Mouse (Mus musculus): ENCODE results near the gene Kri1.
"Not testable (repeated sequence)": the region's sequence is repeated elsewhere in the genome, so short reads cannot be mapped to it uniquely, and the experiment has no call there.

The Kri1 gene

DNA sequence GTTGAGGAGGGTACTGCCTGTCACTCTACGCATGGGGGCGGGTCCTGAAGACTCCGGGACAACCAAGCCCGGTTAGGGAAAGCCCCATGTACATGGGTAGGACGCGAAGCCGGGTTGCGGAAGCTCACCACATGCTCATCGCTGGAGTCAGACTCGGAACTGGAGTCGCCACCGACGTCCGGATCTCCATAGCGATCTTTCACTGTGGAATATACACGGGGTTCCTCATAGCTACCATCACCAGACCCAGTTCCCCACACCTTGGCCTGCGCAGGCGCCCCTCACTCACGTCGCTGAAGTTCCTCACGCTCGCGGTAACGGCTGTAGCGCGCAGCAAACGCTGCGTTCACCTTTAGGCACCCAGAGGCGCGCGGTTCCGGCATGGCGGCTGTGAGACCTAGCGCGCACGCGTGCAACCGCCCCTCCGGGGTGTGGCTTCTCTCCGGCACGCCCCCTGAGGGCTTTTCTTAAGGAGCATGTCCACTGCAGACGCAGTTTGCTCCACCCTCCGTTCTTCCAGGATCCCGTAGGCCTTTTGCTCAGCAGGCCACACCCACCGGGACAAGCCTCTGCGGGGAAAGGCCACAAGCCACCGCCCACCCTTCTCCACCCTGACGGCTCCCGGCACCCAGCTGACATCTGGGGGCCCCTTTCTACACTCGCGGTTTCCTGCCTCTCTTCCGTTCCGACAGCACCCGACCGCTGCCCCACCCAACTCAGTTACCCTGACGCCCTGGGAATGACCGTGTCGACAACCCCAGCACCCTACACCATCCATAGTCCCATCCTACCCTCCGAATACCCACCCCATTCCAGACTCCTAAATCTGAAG is at the start of gene Kri1:
Gene Kri1 (minus strand): TSS at position 399 of the 832 bp plus-strand sequence.
- peak; percentile 99 for DNase-seq (ENCODE audit: extremely low read depth, insufficient read length, low spot score)

DNA sequence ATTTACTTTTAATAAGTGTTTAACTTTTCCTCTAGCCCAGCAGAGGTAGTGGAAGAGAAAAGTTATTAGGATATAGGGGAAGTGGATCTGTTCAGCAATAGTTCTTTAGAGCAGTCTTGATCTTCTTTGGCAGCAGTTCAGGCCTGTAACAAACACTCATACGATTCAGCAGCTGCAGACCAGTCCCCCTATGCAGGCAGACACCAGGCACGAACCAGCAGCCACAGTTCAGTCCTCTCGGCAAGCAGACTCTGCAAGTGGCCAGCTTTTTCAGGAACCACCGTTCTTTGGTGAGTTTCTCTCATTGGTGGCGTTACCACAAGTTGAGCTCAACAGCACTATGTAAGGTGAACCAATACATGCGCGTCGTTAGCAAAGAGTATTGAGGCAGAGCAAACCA is 48.7 kb upstream of the Kri1 start:
- no peak for DNase-seq (ENCODE audit: extremely low read depth, insufficient read length, low spot score)

DNA sequence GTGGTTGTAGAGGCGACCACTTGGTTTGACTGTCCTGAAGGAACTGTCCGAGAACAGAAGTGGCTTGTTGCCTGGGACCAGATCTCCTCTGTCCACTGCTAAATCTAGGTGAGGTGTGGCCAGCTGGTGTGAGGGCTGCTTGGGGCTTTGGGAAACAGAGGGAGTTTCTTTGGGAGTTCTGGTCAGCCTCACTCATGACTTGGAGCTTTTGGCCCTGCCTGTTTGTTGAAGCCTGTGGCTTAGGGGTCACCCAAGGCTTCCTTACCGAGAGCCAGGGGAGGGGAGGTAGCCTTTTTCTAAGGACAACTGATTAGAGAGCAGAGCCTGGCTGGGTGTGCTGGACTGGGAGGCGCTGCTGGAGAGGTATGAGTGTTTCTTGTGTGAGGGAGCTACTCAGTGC is 47.6 kb upstream of the Kri1 start:
- no peak for DNase-seq (ENCODE audit: extremely low read depth, insufficient read length, low spot score)

DNA sequence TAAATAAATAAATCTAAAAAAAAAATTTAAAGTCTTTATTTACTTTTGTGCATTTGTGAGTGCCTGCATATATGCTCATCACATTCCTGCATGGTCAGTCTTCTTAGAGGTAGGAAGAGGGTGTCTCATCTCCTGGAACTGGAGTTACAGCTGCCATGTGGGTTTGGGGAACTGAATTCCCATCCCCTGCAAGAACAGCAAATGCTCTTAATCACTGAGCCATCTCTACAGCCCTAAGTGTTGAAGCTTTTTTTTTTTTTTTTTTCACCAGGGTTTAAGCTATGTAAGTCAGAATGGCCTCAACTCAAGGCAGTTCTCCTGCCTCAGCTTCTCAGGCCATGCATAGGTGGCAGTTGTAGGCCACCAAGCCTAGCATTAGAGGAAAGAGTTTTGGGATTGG is 47.0 kb upstream of the Kri1 start:
- DNase-seq (ENCODE audit: extremely low read depth, insufficient read length, low spot score) = no peak

DNA sequence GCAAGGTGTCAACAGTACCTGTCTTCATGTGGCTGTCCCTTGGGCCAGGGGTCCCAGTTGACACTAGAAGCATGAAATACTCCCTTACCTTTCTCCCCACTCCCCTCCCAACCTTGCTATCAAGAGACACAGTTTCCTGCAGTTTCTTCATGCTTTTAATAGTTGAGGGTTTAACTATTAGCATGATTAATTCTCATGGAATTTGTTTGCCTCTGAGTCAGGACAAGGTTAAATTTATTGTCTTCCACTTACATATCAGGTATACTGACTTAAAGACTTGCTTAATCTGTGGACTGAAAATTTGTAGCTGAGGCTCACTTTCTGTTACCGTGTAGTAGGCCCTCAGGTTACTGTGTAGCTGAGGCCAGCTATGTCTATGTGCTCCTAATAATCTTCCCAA is 45.8 kb upstream of the Kri1 start:
- DNase-seq (ENCODE audit: extremely low read depth, insufficient read length, low spot score) = peak; percentile 59

DNA sequence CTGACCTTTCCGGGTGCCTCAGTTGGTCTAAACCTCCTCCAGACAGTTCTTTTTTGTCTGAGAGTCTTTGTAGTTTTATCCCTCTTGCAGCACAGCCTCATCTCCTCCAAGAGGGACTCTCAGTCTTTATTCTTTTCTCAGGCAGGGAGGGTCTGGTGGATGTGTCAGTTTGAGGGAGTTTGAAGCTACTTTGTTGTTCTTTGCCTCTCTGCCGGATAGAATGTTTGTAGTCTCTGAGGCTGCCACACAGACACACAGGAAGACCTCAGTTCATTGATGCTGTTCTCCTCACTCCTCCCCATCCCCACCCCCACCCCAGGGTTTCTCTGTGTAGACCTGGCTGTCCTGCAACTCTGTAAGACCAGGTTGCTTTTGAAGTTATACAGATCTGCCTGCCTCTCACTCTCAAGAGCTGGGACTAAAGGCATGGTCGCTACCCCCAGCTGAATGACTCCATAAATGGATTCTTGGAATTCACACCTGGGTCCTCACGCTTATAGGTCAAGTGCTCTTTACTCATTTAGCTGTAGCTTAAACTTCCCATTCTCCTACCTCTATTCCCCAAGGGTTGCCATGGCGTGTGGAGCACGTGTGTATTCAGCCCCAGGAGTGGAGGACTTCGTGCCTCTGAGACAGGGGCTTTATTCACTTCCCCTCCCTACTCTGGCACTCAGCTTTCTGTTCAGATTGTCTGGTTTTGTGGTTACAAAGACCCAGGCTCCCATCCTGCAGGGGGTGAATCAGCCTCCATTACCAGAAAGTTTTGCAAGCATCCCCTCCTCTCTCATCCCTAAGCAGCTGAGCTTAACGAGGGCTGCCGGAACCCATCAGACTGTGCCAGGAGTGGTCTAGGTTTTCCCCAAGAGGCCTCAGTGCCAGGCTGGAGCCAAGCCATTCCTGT is 44.6 kb upstream of the Kri1 start:
- DNase-seq (ENCODE audit: extremely low read depth, insufficient read length, low spot score) = peak; percentile 69

DNA sequence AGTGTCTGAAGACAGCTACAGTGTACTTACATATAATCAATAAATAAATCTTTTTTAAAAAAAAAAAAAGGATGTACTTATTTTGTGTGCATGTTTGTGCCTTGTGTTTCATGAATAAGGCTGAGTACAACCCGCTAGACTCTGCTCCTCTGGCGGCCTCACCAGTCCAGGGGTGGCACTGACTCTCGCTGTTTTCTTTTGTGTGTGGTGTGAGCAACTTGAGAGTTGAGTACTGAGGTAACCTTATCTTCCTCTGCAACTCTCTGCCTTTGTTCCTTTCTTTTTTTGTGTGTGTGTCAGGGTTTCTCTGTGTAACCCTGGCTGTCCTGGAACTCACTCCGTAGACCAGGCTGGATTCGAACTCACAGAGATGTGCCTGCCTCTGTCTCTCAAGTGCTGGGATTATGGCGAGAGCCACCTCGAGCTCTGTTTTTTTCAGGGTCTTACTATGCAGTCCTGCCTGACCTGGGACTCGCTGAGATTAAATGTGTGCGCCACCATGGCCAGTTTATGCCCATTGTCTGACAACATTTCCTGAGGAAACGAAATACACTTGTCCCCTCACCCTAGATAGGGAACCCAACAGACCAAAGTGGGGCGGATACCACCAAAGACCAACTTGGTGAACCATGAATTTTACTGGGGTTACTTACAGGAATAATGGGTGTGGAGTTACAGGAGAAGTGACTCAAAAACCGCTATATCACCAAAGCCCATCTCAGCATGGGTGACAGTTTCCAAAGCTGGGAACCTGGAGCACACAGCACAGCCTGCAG is 43.8 kb upstream of the Kri1 start:
- DNase-seq (ENCODE audit: extremely low read depth, insufficient read length, low spot score) = no peak

DNA sequence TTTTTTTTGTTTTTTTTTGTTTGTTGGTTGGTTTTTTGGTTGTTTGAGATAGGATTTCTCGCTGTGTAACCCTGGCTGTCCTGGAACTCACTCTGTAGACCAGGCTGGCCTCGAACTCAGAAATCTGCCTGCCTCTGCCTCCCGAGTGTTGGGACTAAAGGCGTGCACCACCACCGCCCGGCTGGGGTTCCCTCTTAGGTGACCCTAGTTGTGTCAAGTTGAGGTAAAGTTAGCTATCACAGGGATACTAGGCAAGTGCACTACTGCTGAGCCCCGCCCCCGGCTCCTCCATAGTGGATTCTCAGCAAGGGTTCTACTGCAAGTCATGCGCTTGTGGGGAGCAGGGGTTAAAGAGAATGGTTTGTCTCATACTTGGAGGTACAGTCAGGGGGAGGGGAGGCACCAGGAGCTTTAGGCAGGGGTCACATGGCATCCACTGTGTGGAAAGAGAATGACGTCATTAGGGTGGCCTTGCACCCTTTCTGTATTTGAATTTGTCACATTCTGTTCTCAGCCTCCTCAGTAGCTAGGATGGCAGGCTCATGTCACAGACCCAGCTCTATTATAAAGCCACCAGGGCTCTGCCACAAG is 42.0 kb upstream of the Kri1 start:
- no peak for DNase-seq (ENCODE audit: extremely low read depth, insufficient read length, low spot score)

DNA sequence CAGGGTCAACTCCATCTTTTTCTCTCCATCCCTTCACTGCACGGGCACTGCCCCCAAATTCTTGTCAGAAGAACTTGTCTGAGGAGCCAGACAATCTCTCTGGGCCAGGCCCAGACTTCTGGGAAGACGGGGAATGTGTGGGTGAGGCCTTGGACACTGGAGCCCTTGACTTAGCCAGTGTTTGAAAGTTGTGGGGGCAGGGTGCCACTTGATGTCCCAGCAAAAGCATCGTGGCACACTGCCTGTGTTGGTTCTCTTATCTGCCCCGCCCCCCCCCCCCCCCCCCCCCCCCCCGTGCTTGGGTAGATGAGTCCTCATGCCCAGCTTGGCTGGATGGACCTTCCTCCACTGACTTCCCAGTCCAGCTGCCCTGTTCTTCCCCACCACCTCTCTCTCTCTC is 41.3 kb upstream of the Kri1 start:
- no peak for DNase-seq (ENCODE audit: extremely low read depth, insufficient read length, low spot score)

DNA sequence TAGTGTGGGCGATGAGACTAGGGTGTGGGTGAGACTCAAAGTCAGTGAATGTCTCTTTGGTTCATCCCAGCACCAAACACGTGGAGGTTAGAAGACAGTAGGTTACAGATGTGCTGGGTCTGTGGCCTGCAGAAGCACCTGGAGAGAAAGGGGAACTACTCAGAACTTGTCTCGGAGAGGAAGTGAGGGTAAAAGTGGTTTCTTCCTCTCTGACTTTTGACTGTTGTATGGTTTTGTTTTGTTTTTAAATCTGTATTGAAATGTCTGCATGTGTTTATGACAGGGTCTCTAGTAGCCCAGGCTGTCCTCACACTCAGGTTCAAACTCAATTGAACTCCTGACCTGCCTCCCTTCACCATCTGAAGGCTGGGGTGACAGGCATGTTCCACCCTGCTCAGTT is 40.3 kb upstream of the Kri1 start:
- no peak for DNase-seq (ENCODE audit: extremely low read depth, insufficient read length, low spot score)

DNA sequence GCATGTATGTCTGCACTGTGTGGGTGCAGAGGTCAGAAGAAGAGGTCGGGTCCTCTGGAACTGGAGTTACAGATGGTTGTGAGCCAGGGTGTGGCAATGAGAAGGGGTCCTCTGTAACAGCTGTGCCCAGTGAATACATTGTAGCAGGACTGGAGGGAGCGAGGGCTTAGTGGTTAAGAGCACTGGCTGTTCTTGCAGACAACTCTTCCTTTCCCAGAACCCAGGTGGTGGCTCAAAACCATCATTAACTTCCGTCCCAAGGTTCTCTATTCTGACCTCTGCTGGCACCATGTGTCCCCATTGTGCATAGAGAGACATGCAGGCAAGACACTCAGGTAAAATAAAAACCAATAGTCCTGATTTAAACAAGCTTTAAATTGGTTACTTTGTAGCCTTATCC is 39.8 kb upstream of the Kri1 start:
- no peak for DNase-seq (ENCODE audit: extremely low read depth, insufficient read length, low spot score)

DNA sequence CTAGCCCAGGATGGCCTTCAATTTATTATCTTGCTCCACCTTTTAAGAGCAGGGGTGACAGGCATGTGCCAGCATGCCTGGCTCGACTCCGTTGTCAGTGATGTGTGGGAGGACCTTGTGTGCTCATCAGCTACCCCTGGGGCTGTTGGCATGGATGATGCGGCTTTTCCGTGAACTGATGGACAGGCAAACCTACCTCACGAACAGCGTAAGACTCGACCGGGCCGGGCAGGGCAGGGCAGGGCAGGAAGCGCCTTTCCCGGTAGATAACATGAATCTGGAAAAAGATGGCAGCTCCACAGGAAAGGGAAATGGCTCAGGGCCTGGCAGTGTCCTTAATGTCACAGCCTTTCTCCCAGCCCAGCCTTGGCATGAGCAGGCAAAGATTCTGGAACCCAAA is 36.5 kb upstream of the Kri1 start:
- no peak for DNase-seq (ENCODE audit: extremely low read depth, insufficient read length, low spot score)

DNA sequence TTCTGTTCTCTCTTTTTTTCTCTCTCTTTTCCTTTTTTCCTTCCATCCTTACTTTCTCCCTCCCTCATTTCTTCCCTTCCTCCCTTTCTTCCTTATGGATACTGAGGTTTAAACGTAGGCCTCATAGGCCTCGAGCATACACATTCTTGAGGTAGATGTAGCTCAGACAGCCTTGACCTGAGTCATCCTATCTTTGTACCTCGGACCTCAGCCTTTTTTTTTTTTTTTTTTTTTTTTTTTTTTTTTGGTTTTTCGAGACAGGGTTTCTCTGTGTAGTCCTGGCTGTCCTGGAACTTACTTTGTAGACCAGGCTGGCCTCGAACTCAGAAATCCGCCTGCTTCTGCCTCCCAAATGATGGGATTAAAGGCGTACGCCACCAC is 35.1 kb upstream of the Kri1 start:
- DNase-seq (ENCODE audit: extremely low read depth, insufficient read length, low spot score) = not testable (repeated sequence)

DNA sequence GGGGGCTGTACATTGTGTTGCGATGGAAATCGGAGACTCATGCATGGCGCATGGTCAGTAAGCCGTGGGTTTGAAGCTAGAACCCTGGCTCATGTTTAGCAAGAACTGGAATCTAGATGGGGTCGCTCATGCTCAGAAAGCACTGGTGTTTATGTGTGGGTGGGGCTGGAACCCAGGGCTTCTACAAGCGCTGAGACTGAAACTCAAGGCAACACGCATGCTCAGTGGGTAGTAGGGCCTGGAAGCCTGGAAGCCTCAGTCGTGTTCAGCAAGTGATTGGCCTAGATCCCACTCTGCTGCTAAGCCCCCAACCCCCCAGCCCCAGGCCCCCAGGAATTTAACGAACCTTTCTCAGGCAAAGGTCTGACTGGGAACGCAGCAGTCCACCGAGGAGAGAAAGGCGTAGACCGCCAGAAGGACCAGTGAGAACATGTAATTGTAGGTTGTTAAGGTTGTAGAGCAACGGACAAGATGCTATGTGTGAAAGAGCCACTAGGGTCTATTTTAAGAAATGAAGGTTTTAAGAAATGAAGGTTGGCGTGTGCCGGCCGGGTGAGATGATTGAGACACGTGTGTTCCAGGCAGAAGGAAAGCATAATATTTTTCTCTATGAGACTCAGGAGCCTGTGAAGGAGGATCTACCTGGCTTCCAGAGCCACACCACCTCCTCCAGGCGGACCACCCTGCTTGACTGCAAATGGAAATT is 34.6 kb upstream of the Kri1 start:
- DNase-seq (ENCODE audit: extremely low read depth, insufficient read length, low spot score) = no peak

DNA sequence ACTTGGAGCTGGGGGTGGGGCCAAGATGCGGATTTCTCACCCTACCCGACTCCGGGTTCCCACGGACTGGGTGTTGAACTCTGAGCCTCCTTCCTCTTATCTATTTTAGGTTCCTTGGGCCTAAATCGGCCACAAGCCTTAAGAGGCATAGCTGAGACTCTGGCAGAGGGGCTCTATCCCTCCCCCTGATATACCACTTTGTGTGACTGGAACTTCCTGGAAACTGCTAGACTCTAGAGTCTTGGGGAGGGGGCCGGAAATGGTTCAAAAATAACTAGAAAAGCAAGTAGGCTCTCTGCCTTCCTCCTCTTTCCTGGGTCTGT is 33.7 kb upstream of the Kri1 start:
- peak; percentile 44 for DNase-seq (ENCODE audit: extremely low read depth, insufficient read length, low spot score)

DNA sequence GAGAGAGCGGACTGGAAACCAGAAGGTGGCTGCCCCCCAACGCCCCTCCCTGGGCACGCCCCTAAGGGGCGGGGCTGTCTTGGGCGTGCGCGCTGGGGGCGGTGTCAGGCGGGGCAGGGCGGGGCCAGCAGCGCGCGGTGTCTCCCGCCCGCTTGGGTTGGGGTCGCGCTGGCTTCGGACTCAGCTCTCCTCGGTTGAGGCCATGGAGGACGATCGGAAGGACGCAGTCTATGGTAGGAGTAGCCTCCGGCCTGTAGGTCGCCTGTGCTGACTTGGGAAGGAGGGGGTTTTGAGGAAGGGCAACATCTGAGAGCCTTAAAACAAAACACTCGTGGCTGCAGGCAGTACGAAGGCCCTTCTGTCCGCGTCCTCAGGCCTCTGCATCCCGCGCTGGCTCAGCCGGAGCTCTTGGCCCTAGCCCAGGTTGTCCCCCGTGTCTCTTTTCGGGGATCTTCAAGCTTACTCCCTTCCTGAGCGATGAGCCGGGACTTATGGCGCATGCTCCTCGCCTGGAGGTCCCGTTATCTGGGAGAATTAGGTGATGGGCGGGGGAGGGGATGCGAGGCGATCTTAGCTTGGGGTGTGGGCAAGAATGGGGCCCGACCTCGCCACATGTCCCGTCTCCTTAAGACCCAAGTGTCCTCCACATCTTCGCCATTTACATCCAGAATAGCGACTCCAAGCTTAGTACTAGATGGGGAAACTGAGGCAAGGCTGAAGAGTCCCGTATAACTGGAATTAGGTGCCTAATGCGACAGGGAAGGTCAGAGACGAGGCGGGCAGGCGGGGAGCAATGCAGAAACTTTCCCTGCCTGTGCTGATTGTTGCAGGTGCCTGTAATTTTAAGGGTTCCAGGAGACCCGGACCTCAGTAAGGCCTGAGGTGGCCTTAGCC is 33.1 kb upstream of the Kri1 start, which contains the start of gene Slc44a2:
Gene Slc44a2 (plus strand): TSS at position 80 of the 894 bp plus-strand sequence.
- DNase-seq (ENCODE audit: extremely low read depth, insufficient read length, low spot score) = peak; percentile 81

DNA sequence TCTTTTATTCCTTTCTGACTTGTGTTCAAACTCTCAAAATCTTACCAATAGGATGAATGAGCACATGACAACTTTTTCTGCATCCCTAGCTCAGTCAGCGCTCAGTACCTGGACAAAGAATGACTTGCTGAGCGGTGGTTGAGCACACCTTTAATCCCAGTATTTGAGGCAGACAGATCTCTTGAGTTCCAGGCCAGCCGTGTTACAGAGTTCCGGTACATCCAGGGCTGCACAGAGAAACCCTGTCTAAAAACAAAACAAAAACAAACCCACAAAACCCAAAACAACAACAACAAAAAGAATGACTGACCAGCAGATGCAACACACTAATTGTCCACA is 32.5 kb upstream of the Kri1 start:
- no peak for DNase-seq (ENCODE audit: extremely low read depth, insufficient read length, low spot score)

DNA sequence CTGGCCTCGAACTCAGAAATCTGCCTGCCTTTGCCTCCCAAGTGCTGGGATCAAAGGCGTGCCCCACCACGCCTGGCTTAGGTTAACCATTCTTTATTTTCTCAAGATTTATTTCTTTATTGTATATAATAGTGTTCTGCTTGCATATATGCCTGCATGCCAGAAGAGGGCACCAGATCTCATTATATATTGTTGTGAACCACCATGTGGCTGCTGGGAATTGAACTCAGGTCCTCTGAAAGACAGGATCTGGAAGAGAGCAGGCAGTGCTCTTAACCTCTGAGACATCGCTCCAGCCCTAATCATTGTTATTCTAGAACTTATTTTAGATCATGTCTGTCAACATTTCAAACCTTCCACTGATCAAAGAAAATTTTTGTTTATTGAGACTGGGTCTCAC is 31.7 kb upstream of the Kri1 start:
- no peak for DNase-seq (ENCODE audit: extremely low read depth, insufficient read length, low spot score)

DNA sequence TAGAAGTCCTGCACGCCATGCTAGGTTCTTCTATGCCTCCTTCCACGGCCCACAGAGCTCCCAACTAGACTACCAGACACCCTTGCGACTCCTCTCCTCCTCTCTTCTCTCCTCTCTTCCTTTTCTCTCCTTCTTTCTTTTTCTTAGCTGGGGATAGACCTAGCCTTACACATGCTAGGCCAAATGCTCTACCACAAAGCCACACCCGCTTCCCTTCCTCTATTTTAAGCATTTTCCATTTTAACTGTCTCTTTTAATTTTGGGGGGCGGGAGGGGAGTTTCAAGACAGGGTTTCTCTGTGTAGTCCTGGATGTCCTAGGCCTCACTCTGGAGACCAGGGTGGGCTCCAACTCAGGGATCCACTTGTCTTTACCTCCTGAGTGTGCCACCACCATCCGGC is 31.0 kb upstream of the Kri1 start:
- DNase-seq (ENCODE audit: extremely low read depth, insufficient read length, low spot score) = no peak
